Mouse (Mus musculus) liver, embryonic 15.5 days (tissue): ENCODE results near the gene Atp8a2. TPM values are rescaled to one million over a fixed set of nuclear protein-coding genes. Genes with fewer than 3 reads are reported as not detected.

ENCODE experiments used
- ATAC-seq: fragments of 200-750 bp; cut with Nextera tagmentation; 2 replicates; pipeline ENCODE4 v1.8.0; 2017; ENCODE audit warnings: moderate number of reproducible peaks, mild to moderate bottlenecking, moderate library complexity; ENCODE audit not compliant: insufficient read depth
- H3K27ac ChIP-seq: fragments of 300-500 bp; sonication (generic); replicated peaks from 2 replicates; pipeline ENCODE4 v1.5.1; 2015; ENCODE audit warnings: mild to moderate bottlenecking, inconsistent platforms
- H3K27me3 ChIP-seq: fragments of 300-500 bp; sonication (generic); 2 replicates; pipeline ENCODE4 v1.6.1; 2015; ENCODE audit warnings: mild to moderate bottlenecking, inconsistent platforms
- H3K36me3 ChIP-seq: fragments of 300-500 bp; sonication (generic); replicated peaks from 2 replicates; pipeline ENCODE4 v1.6.1; 2015; ENCODE audit warnings: moderate library complexity, mild to moderate bottlenecking, inconsistent platforms
- H3K4me1 ChIP-seq: fragments of 300-500 bp; sonication (generic); replicated peaks from 2 replicates; pipeline ENCODE4 v1.6.1; 2015; ENCODE audit warnings: inconsistent platforms
- H3K4me2 ChIP-seq: fragments of 300-500 bp; sonication (generic); 2 replicates; pipeline ENCODE4 v1.6.1; 2015; ENCODE audit warnings: moderate library complexity, mild to moderate bottlenecking, inconsistent platforms
- H3K4me3 ChIP-seq: fragments of 300-500 bp; sonication (generic); replicated peaks from 2 replicates; pipeline ENCODE4 v1.5.1; 2015; ENCODE audit warnings: mild to moderate bottlenecking, inconsistent platforms
- H3K9ac ChIP-seq: fragments of 300-500 bp; sonication (generic); 2 replicates; pipeline ENCODE4 v1.6.1; 2015; ENCODE audit warnings: moderate library complexity, mild to moderate bottlenecking, inconsistent platforms
- H3K9me3 ChIP-seq: fragments of 300-500 bp; sonication (generic); replicated peaks from 2 replicates; pipeline ENCODE4 v1.6.1; 2016; ENCODE audit warnings: inconsistent platforms
- WGBS: fragments of 180-500 bp; shearing (Covaris S2); methylation state at CpG from one replicate; pipeline ENCODE4 v1.1.7; 2015; ENCODE audit warnings: mixed read lengths; ENCODE audit not compliant: insufficient replicate concordance; 5-methylcytosine and 5-hydroxymethylcytosine counted together
- polyA plus RNA-seq: library from polyadenylated mRNA; unstranded; fragments of >200 nt; fragmentation: Nextera tagmentation; extraction: Ambion mirVana; gene quantifications from 2 replicates; pipeline ENCODE4 v1.2.1, GENCODE M21; 2015

Atp8a2 gene
- polyA plus RNA-seq, 1 experiment from 2014 or later: 3.5 TPM

- no peak for ATAC-seq
- H3K27me3 ChIP-seq: no peaks in the 10 kb centered on the region
Observed at GRCm38 (mm10) chr14:60188201-60188825, 8.7 kb downstream of the Atp8a2 start.

GRCm38 (mm10) chr14:60181306-60181705, 15.7 kb downstream of the Atp8a2 start:
- Histone ChIP-seq H3K27ac (no peak overlapping the region), H3K9me3 (no peaks in the 10 kb centered on the region), H3K4me3 (no peak overlapping the region), H3K9ac (no peak overlapping the region), H3K4me2 (no peak overlapping the region), H3K4me1 (peaks cover 23% of the 10 kb centered on the region), H3K27me3 (peaks cover 34% of the 10 kb centered on the region), H3K36me3 (no peaks in the 10 kb centered on the region)
- no peak for ATAC-seq
- 57% methylated on average over 2 of the region's 2 CpGs for WGBS

More at GRCm38 (mm10) chr14:60188201-60188825, 8.7 kb downstream of the Atp8a2 start:
- Histone ChIP-seq H3K27ac (no peak overlapping the region), H3K4me2 (no peak overlapping the region), H3K9ac (no peak overlapping the region), H3K36me3 (no peaks in the 10 kb centered on the region), H3K4me1 (no peaks in the 10 kb centered on the region), H3K4me3 (no peak overlapping the region), H3K9me3 (no peaks in the 10 kb centered on the region)
- WGBS: 68% methylated on average over 5 of the region's 5 CpGs

DNA sequence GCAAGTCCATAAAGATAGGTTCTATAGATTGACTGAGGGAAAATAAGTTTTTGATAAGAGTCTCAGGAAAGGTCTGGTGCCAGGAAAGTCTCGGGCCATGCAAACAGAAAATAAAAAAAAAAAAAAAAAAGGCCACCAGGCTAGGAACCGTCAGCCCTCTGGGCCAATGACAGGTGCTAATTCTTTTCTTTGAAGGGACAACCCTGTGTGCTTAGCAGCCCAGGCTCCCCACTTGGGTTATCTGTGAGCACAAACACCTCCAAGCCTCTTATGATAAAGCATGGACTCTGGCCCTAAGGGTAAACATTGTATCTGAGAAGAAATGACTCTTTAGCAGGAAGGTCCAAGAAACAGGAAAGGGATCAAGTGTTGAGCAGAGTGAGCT, 18.4 kb downstream of the Atp8a2 start:
- Histone ChIP-seq H3K27ac (no peak overlapping the region), H3K27me3 (peaks cover 47% of the 10 kb centered on the region), H3K4me3 (peak overlapping the region; percentile 62), H3K4me1 (peaks cover 35% of the 10 kb centered on the region), H3K4me2 (peak overlapping the region; percentile 69), H3K9ac (no peak overlapping the region), H3K36me3 (no peaks in the 10 kb centered on the region), H3K9me3 (no peaks in the 10 kb centered on the region)
- WGBS: 0% methylated on average over 2 of the region's 2 CpGs
- no peak for ATAC-seq

- Histone ChIP-seq H3K4me2 (peak overlapping the region; percentile 69), H3K4me1 (peaks cover 35% of the 10 kb centered on the region), H3K27ac (peak overlapping the region; percentile 74), H3K27me3 (peaks cover 47% of the 10 kb centered on the region), H3K4me3 (peak overlapping the region; percentile 62), H3K9ac (peak overlapping the region; percentile 35), H3K36me3 (no peaks in the 10 kb centered on the region), H3K9me3 (no peaks in the 10 kb centered on the region)
- WGBS: 5% methylated on average over 37 of the region's 37 CpGs
- ATAC-seq: 0 out of 2 replicates have a peak, but pooled peaks have one; percentile 20
Observed at GRCm38 (mm10) chr14:60177614-60178570, 19.1 kb downstream of the Atp8a2 start.

GRCm38 (mm10) chr14:60176891-60177613, 19.9 kb downstream of the Atp8a2 start:
- Histone ChIP-seq H3K4me3 (peak overlapping the region; percentile 62), H3K27me3 (peaks cover 47% of the 10 kb centered on the region), H3K4me2 (peak overlapping the region; percentile 69), H3K9me3 (no peaks in the 10 kb centered on the region), H3K9ac (peak overlapping the region; percentile 35), H3K27ac (peak overlapping the region; percentile 74), H3K36me3 (no peaks in the 10 kb centered on the region), H3K4me1 (peaks cover 35% of the 10 kb centered on the region)
- WGBS: 1% methylated on average over 84 of the region's 84 CpGs
- peak; percentile 78 for ATAC-seq

GRCm38 (mm10) chr14:60176469-60176890, 20.5 kb downstream of the Atp8a2 start:
- peak; percentile 47 for ATAC-seq
- H3K36me3 ChIP-seq: no peaks in the 10 kb centered on the region
- peaks cover 35% of the 10 kb centered on the region for H3K4me1 ChIP-seq
- H3K9ac ChIP-seq: no peak overlapping the region
- H3K4me2 ChIP-seq: peak overlapping the region; percentile 69
- 17% methylated on average over 9 of the region's 9 CpGs for WGBS
- peaks cover 47% of the 10 kb centered on the region for H3K27me3 ChIP-seq
- no peaks in the 10 kb centered on the region for H3K9me3 ChIP-seq
- H3K27ac ChIP-seq: peak overlapping the region; percentile 69
- peak overlapping the region; percentile 62 for H3K4me3 ChIP-seq

DNA sequence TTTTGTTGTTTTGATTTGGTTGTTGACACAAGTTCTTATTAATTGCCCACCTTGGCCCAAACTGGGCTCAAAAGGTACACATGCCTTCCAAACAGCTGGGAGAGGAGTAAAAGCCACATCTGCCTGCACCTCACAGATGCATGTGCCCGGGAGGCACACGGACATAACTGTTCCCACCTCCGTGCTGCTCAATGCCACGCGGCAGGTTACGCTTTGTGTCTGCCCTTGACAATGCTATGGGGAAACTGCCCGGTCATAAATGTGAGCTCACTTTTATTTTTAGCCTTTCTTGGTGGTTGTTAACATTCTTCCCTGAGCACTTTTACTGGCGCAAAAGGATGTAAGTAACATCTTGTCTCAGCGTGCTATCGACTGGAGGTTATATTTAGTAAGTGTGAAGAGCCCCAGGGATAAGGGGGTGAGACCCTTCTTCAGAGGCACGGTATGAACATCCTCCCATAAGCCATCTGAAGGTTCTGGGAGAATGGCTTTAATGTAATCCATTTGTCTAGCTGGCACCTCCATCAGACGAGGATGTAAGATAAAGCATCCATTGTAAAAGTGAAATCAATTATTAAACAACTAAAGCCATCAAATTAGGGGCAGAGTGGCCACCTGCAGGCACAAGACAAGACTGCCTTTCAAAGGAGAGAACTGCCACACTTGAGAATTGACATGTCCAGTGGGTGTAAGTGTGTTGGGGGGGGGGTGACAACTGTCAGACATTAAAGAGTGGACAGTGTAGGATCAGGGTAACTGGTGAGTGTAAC, 24.5 kb downstream of the Atp8a2 start:
- 60% methylated on average over 12 of the region's 12 CpGs for WGBS
- ATAC-seq: no peak
- H3K9me3 ChIP-seq: no peaks in the 10 kb centered on the region
- no peaks in the 10 kb centered on the region for H3K36me3 ChIP-seq
- H3K4me2 ChIP-seq: no peak overlapping the region
- no peak overlapping the region for H3K9ac ChIP-seq
- no peak overlapping the region for H3K4me3 ChIP-seq
- peaks cover 24% of the 10 kb centered on the region for H3K27me3 ChIP-seq
- peaks cover 13% of the 10 kb centered on the region for H3K4me1 ChIP-seq
- no peak overlapping the region for H3K27ac ChIP-seq

DNA sequence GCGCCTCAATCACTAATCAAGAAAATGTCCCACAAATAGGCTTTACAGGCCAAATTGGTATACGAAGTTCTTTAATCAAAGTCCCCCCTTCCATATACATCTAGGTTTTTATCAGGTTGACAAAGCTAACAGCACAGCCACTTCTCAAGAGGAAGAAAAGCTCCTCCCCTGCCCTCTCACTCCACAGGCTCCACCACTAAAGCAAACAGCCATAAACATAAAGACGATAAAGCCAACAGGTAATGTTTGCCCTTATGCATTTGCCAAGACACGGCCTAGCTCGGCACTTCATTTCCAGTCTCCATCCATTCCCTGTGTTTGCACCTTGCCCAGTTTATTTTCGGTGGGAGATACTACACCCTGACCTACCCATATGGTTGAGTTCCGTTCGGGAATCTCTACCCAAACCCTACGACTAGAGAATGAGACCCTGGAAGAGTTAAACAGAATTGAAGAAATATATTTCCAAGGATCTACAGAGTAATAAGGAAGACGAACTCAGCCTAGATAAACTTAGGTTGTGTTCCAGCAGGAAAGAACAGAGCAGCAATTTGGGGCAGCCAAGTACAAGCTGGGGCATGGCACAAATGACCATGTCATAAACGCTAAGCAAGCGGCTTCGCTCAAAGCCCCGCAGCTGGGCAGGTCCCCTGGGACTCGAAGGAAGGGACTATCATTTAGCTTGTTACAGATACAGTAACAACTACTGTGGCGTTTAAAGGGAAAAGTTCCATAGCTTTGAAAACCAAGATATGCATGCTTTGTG, 26.0 kb downstream of the Atp8a2 start:
- WGBS: 62% methylated on average over 16 of the region's 16 CpGs
- Histone ChIP-seq H3K4me2 (no peak overlapping the region), H3K9me3 (no peaks in the 10 kb centered on the region), H3K27ac (no peak overlapping the region), H3K27me3 (peaks cover 10% of the 10 kb centered on the region), H3K4me1 (peaks cover 12% of the 10 kb centered on the region; the same call in 1 of the 2 replicates), H3K36me3 (no peaks in the 10 kb centered on the region), H3K9ac (no peak overlapping the region), H3K4me3 (no peak overlapping the region)
- ATAC-seq: no peak

- Histone ChIP-seq H3K4me1 (no peaks in the 10 kb centered on the region), H3K4me2 (no peak overlapping the region), H3K9ac (no peak overlapping the region), H3K27me3 (no peaks in the 10 kb centered on the region), H3K9me3 (no peaks in the 10 kb centered on the region), H3K27ac (no peak overlapping the region), H3K4me3 (no peak overlapping the region), H3K36me3 (no peaks in the 10 kb centered on the region)
- no peak for ATAC-seq
- 63% methylated on average over 3 of the region's 3 CpGs for WGBS
Observed at GRCm38 (mm10) chr14:60163367-60163766, 33.6 kb downstream of the Atp8a2 start.

DNA sequence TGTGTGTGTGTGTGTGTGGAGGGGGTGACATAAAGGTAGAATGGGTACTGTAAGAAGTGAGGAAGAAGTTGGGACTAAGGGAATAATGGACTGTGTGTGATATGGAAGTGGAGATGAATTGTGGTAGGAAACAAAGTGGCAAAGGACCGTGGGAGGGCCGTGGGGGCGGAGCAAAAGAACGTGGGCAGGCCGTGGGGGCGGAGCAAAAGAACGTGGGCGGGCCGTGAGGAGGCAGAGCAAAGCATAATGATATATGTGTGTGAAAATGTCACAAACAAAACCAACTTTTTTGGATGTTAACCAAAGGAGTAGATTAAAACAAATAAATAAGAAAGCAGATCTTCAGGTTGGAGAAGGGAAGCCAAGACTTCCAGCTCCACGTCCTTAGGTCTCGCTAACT, 44.6 kb downstream of the Atp8a2 start:
- no peaks in the 10 kb centered on the region for H3K27me3 ChIP-seq
- no peaks in the 10 kb centered on the region for H3K4me1 ChIP-seq
- no peak overlapping the region for H3K4me3 ChIP-seq
- 64% methylated on average over 11 of the region's 11 CpGs for WGBS
- no peaks in the 10 kb centered on the region for H3K9me3 ChIP-seq
- no peak overlapping the region for H3K4me2 ChIP-seq
- H3K27ac ChIP-seq: no peak overlapping the region
- no peaks in the 10 kb centered on the region for H3K36me3 ChIP-seq
- no peak overlapping the region for H3K9ac ChIP-seq
- ATAC-seq: no peak
